Mouse (Mus musculus) thymus, adult 2 months (tissue): Measurements from ENCODE around the gene Sox4. TPM values are rescaled to one million over a fixed set of nuclear protein-coding genes. Genes with fewer than 3 reads are reported as not detected.

Experiments used
- DNase-seq: peaks from one replicate; pipeline ENCODE4 v3.0.0; 2021
- H3K27ac ChIP-seq: fragments of 200-500 bp; 2 replicates; pipeline ENCODE4 v1.5.1; 2012; ENCODE audit warnings: low read length, control low read depth; ENCODE audit not compliant: control insufficient read depth, insufficient read depth
- H3K27me3 ChIP-seq: fragments of 200-500 bp; 2 replicates; pipeline ENCODE4 v1.6.1; 2012; ENCODE audit warnings: mild to moderate bottlenecking, low read length, moderate library complexity, mixed read lengths; ENCODE audit not compliant: control insufficient read depth, insufficient read depth
- H3K36me3 ChIP-seq: fragments of 200-500 bp; 2 replicates; pipeline ENCODE4 v1.6.1; 2012; ENCODE audit warnings: mild to moderate bottlenecking, low read length, moderate library complexity; ENCODE audit not compliant: control insufficient read depth, insufficient read depth
- H3K4me1 ChIP-seq: fragments of 200-500 bp; replicated peaks from 2 replicates; pipeline ENCODE4 v1.6.1; 2012; ENCODE audit warnings: low read length; ENCODE audit not compliant: control insufficient read depth, insufficient read depth
- H3K4me3 ChIP-seq: fragments of 200-500 bp; 2 replicates; pipeline ENCODE4 v1.5.1; 2012; ENCODE audit warnings: mild to moderate bottlenecking, low read length, control low read depth, moderate library complexity; ENCODE audit not compliant: control insufficient read depth, insufficient read depth
- CTCF ChIP-seq: fragments of 200-500 bp; IDR thresholded peaks from 2 replicates; pipeline ENCODE4 v1.5.1; 2012; ENCODE audit warnings: mild to moderate bottlenecking, control low read depth, low read length, moderate library complexity, borderline replicate concordance; ENCODE audit not compliant: control insufficient read depth, poor library complexity, insufficient read depth; ENCODE audit errors: extremely low read depth
- POLR2A ChIP-seq: fragments of 200-500 bp; IDR thresholded peaks from 2 replicates; pipeline ENCODE4 v1.6.1; 2012; ENCODE audit warnings: mild to moderate bottlenecking, low read length, control low read depth, moderate library complexity; ENCODE audit not compliant: control insufficient read depth, poor library complexity, insufficient read depth; ENCODE audit errors: extremely low read depth
- WGBS: fragments of 180-500 bp; shearing (Covaris S2); methylation state at CpG from one replicate; pipeline ENCODE4 v1.1.7; 2018; 5-methylcytosine and 5-hydroxymethylcytosine counted together
- polyA plus RNA-seq: library from polyadenylated mRNA; depleted of rRNA; stranded (reverse); fragments of >200 nt; gene quantifications from 2 replicates; pipeline ENCODE4 v1.2.3, GENCODE M21; 2012

Gene Sox4
- polyA plus RNA-seq, 1 experiment: 137 TPM

- Histone ChIP-seq H3K4me3 (peak overlapping the region; percentile 98), H3K27me3 (no peaks in the 10 kb centered on the region), H3K36me3 (peaks cover 7% of the 10 kb centered on the region; the same call in 1 of the 2 replicates), H3K4me1 (peaks cover 12% of the 10 kb centered on the region), H3K27ac (peak overlapping the region; percentile 80)
- TF ChIP-seq CTCF: peak; percentile 29; the same call in 1 of the 2 replicates
- TF ChIP-seq POLR2A: 0 out of 2 replicates have a peak, but pooled peaks have one; percentile 7
- peak; percentile 41 for DNase-seq
- WGBS: under 1% methylated on average over 91 of the region's 92 CpGs
Observed at GRCm38 (mm10) chr13:28951691-28952575, 1.6 kb downstream of the Sox4 start.

- peaks cover 7% of the 10 kb centered on the region; the same call in 1 of the 2 replicates for H3K36me3 ChIP-seq
- TF ChIP-seq POLR2A: peak; percentile 11; the same call in 1 of the 2 replicates
- no peak for TF ChIP-seq CTCF
- peak overlapping the region; percentile 98 for H3K4me3 ChIP-seq
- under 1% methylated on average over 32 of the region's 32 CpGs for WGBS
- H3K27ac ChIP-seq: peak overlapping the region; percentile 80
- no peaks in the 10 kb centered on the region for H3K27me3 ChIP-seq
- H3K4me1 ChIP-seq: peaks cover 17% of the 10 kb centered on the region
- DNase-seq: peak; percentile 68
Observed at GRCm38 (mm10) chr13:28950623-28951491, 2.7 kb downstream of the Sox4 start.

- Histone ChIP-seq H3K4me3 (peak overlapping the region; percentile 98), H3K27me3 (no peaks in the 10 kb centered on the region), H3K4me1 (peaks cover 21% of the 10 kb centered on the region), H3K36me3 (peaks cover 7% of the 10 kb centered on the region; the same call in 1 of the 2 replicates), H3K27ac (peak overlapping the region; percentile 80)
- TF ChIP-seq CTCF: no peak
- TF ChIP-seq POLR2A: no peak
- under 1% methylated on average over 9 of the region's 9 CpGs for WGBS
- DNase-seq: no peak
Observed at GRCm38 (mm10) chr13:28950266-28950622, 3.3 kb downstream of the Sox4 start.

GRCm38 (mm10) chr13:28949279-28949915 is 4.1 kb downstream of the Sox4 start:
- H3K4me3 ChIP-seq: no peak overlapping the region
- H3K27me3 ChIP-seq: no peaks in the 10 kb centered on the region
- peaks cover 7% of the 10 kb centered on the region; the same call in 1 of the 2 replicates for H3K36me3 ChIP-seq
- H3K27ac ChIP-seq: no peak overlapping the region
- WGBS: 1% methylated on average over 11 of the region's 11 CpGs
- TF ChIP-seq POLR2A: no peak
- TF ChIP-seq CTCF: no peak
- peaks cover 21% of the 10 kb centered on the region for H3K4me1 ChIP-seq
- peak; percentile 28 for DNase-seq

- peak overlapping the region; percentile 41 for H3K4me3 ChIP-seq
- TF ChIP-seq CTCF (no peak), POLR2A (no peak)
- no peaks in the 10 kb centered on the region for H3K27me3 ChIP-seq
- H3K4me1 ChIP-seq: peaks cover 25% of the 10 kb centered on the region
- H3K27ac ChIP-seq: peak overlapping the region; percentile 20; the same call in 1 of the 2 replicates
- DNase-seq: peak; percentile 43
- 8% methylated on average over 10 of the region's 10 CpGs for WGBS
- peaks cover 7% of the 10 kb centered on the region; the same call in 1 of the 2 replicates for H3K36me3 ChIP-seq
Observed at GRCm38 (mm10) chr13:28948541-28948940, 5.0 kb downstream of the Sox4 start.
